Mouse (Mus musculus) midbrain, postnatal 0 days (tissue): ENCODE measurements around the gene Arrb2. TPM values are rescaled to one million over a fixed set of nuclear protein-coding genes. Genes with fewer than 3 reads are reported as not detected.

Experiments
- ATAC-seq: fragments of 200-750 bp; cut with Nextera tagmentation; 2 replicates; pipeline ENCODE4 v1.8.0; 2017; ENCODE audit warnings: moderate number of reproducible peaks, mild to moderate bottlenecking, moderate TSS enrichment, moderate library complexity; ENCODE audit not compliant: low FRiP score
- DNase-seq: peaks from one replicate; pipeline ENCODE4 v3.0.0-alpha.2; 2015; ENCODE audit warnings: low spot score
- H3K27ac ChIP-seq: fragments of 300-500 bp; sonication (generic); 2 replicates; pipeline ENCODE4 v1.5.1; 2014; ENCODE audit warnings: low read depth, mild to moderate bottlenecking, low read length, mixed read lengths
- H3K27me3 ChIP-seq: fragments of 300-500 bp; sonication (generic); 2 replicates; pipeline ENCODE4 v1.6.1; 2014; ENCODE audit warnings: low read length, control low read depth, mixed read lengths; ENCODE audit not compliant: insufficient read depth
- H3K36me3 ChIP-seq: fragments of 300-500 bp; sonication (generic); 2 replicates; pipeline ENCODE4 v1.6.1; 2014; ENCODE audit warnings: low read length, control low read depth, mixed read lengths; ENCODE audit not compliant: insufficient read depth
- H3K4me1 ChIP-seq: fragments of 300-500 bp; sonication (generic); 2 replicates; pipeline ENCODE4 v1.6.1; 2014; ENCODE audit warnings: mild to moderate bottlenecking, control low read depth, antibody characterized with exemption, low read length, mixed read lengths; ENCODE audit not compliant: insufficient read depth
- H3K4me2 ChIP-seq: fragments of 300-500 bp; sonication (generic); 2 replicates; pipeline ENCODE4 v1.6.1; 2014; ENCODE audit warnings: low read depth, mild to moderate bottlenecking, low read length, mixed read lengths; ENCODE audit not compliant: poor library complexity, severe bottlenecking
- H3K4me3 ChIP-seq: fragments of 300-500 bp; sonication (generic); 2 replicates; pipeline ENCODE4 v1.5.1; 2014; ENCODE audit warnings: low read depth, mild to moderate bottlenecking, low read length, moderate library complexity
- H3K9ac ChIP-seq: fragments of 300-500 bp; sonication (generic); replicated peaks from 2 replicates; pipeline ENCODE4 v1.6.1; 2014; ENCODE audit warnings: mild to moderate bottlenecking, low read length, moderate library complexity, mixed read lengths; ENCODE audit not compliant: poor library complexity, severe bottlenecking
- H3K9me3 ChIP-seq: fragments of 300-500 bp; sonication (generic); 2 replicates; pipeline ENCODE4 v1.6.1; 2016; ENCODE audit warnings: low read length, control low read depth
- CTCF ChIP-seq: IDR thresholded peaks from 2 replicates; pipeline ENCODE4 v1.5.1; 2016; ENCODE audit warnings: antibody characterized with exemption, mild to moderate bottlenecking
- WGBS: fragments of 180-500 bp; shearing (Covaris S2); extraction: QIAGEN DNeasy Blood & Tissue Kit; methylation state at CpG from one replicate; pipeline ENCODE4 v1.1.7; 2014; 5-methylcytosine and 5-hydroxymethylcytosine counted together
- microRNA-seq: library from miRNA; unstranded; fragments of <30 nt; microRNA quantifications from one replicate; pipeline ENCODE4, GENCODE M21; 2016; ENCODE audit warnings: borderline number of aligned reads
- polyA plus RNA-seq: library from polyadenylated mRNA; unstranded; fragments of >200 nt; fragmentation: Nextera tagmentation; extraction: Ambion mirVana; gene quantifications from 2 replicates; pipeline ENCODE4 v1.2.1, GENCODE M21; 2015
- total RNA-seq: library from RNA; depleted of rRNA; stranded (reverse); fragments of >200 nt; gene quantifications from 2 replicates; pipeline ENCODE4 v1.2.3, GENCODE M21; 2014; rRNA removed

Gene Arrb2
- total and polyA plus RNA-seq, 2 experiments from 2014 or later, result 55.0 to 119 TPM

GRCm38 (mm10) chr11:70489684-70490083 lies 57.2 kb downstream of the Arrb2 start:
- no peaks in the 10 kb centered on the region for H3K36me3 ChIP-seq
- DNase-seq, result no peak
- WGBS, result 90% methylated on average over 6 of the region's 6 CpGs

More at GRCm38 (mm10) chr11:70489684-70490083, 57.2 kb downstream of the Arrb2 start:
- ATAC-seq, result no peak
- no peak overlapping the region for H3K4me2 ChIP-seq
- no peak overlapping the region for H3K4me3 ChIP-seq
- no peaks in the 10 kb centered on the region for H3K27me3 ChIP-seq
- H3K9ac ChIP-seq, result no peak overlapping the region
- no peaks in the 10 kb centered on the region for H3K4me1 ChIP-seq
- H3K9me3 ChIP-seq, result no peaks in the 10 kb centered on the region
- H3K27ac ChIP-seq, result no peak overlapping the region
- TF ChIP-seq CTCF, result no peak

Small RNAs within 50 kb of the gene (microRNA-seq; reads per million reads assigned to microRNA genes)
- not detected for gene Mir7115

Other genes with a start within 250 kb of the Arrb2 start
- gene Slc16a11, start 219.9 kb upstream of the Arrb2 start, total RNA-seq, result 22.2 and 28.2 TPM in 2 replicates
- gene Slc16a11, start 219.9 kb upstream of the Arrb2 start, polyA plus RNA-seq, result 15.2 and 18.0 TPM in 2 replicates
- 9.9 and 26.1 TPM in 2 replicates for gene Slc16a13, start 211.6 kb upstream of the Arrb2 start, total RNA-seq
- gene Slc16a13, start 211.6 kb upstream of the Arrb2 start, polyA plus RNA-seq, result 9.9 and 10.1 TPM in 2 replicates
- 3.8 and 6.8 TPM in 2 replicates for gene Bcl6b, start 202.8 kb upstream of the Arrb2 start, total RNA-seq
- 2.4 and 2.7 TPM in 2 replicates for gene Bcl6b, start 202.8 kb upstream of the Arrb2 start, polyA plus RNA-seq
- gene 0610010K14Rik, start 194.7 kb upstream of the Arrb2 start, total RNA-seq, result 43.0 and 76.9 TPM in 2 replicates
- 138 and 154 TPM in 2 replicates for gene 0610010K14Rik, start 194.7 kb upstream of the Arrb2 start, polyA plus RNA-seq
- 3.4 and 5.5 TPM in 2 replicates for gene Gm21988, start 192.8 kb upstream of the Arrb2 start, total RNA-seq
- 18.6 and 20.1 TPM in 2 replicates for gene Gm21988, start 192.8 kb upstream of the Arrb2 start, polyA plus RNA-seq
- gene Rnasek, start 192.8 kb upstream of the Arrb2 start, total RNA-seq, result 66.1 and 81.2 TPM in 2 replicates
- gene Rnasek, start 192.8 kb upstream of the Arrb2 start, polyA plus RNA-seq, result 588 and 612 TPM in 2 replicates
- gene Alox12, start 177.3 kb upstream of the Arrb2 start, total RNA-seq, result 0.16 and 0.57 TPM in 2 replicates
- 0.29 and 0.35 TPM in 2 replicates for gene Alox12, start 177.3 kb upstream of the Arrb2 start, polyA plus RNA-seq
- 0.05 TPM in 1 of 2 replicates, not detected in the other for gene Alox12e, start 110.0 kb upstream of the Arrb2 start, total RNA-seq
- gene Alox12e, start 110.0 kb upstream of the Arrb2 start, polyA plus RNA-seq, result 0.16 and 0.31 TPM in 2 replicates
- not detected in 2 replicates for gene Alox15, start 80.6 kb upstream of the Arrb2 start, total RNA-seq
- 0.16 and 0.28 TPM in 2 replicates for gene Alox15, start 80.6 kb upstream of the Arrb2 start, polyA plus RNA-seq
- gene Pelp1, start 22.6 kb upstream of the Arrb2 start, total RNA-seq, result 35.6 and 55.1 TPM in 2 replicates
- 28.0 and 28.3 TPM in 2 replicates for gene Pelp1, start 22.6 kb upstream of the Arrb2 start, polyA plus RNA-seq
- 23.7 and 30.1 TPM in 2 replicates for gene Med11, start 19.3 kb downstream of the Arrb2 start, total RNA-seq
- gene Med11, start 19.3 kb downstream of the Arrb2 start, polyA plus RNA-seq, result 28.2 and 36.8 TPM in 2 replicates
- 0.44 and 0.71 TPM in 2 replicates for gene Zmynd15, start 26.8 kb downstream of the Arrb2 start, total RNA-seq
- gene Zmynd15, start 26.8 kb downstream of the Arrb2 start, polyA plus RNA-seq, result 0.47 and 0.70 TPM in 2 replicates
- 1.2 and 1.9 TPM in 2 replicates for gene Cxcl16, start 27.3 kb downstream of the Arrb2 start, total RNA-seq
- gene Cxcl16, start 27.3 kb downstream of the Arrb2 start, polyA plus RNA-seq, result 3.1 and 3.2 TPM in 2 replicates
- gene Tm4sf5, start 72.6 kb downstream of the Arrb2 start, total RNA-seq, result 7.4 and 12.1 TPM in 2 replicates
- 18.8 and 19.8 TPM in 2 replicates for gene Tm4sf5, start 72.6 kb downstream of the Arrb2 start, polyA plus RNA-seq
- gene Vmo1, start 82.0 kb downstream of the Arrb2 start, total RNA-seq, result not detected in 2 replicates
- 0.53 and 0.65 TPM in 2 replicates for gene Vmo1, start 82.0 kb downstream of the Arrb2 start, polyA plus RNA-seq
- gene Gltpd2, start 86.6 kb downstream of the Arrb2 start, total RNA-seq, result not detected in 2 replicates
- 0.21 and 0.25 TPM in 2 replicates for gene Gltpd2, start 86.6 kb downstream of the Arrb2 start, polyA plus RNA-seq
- gene Psmb6, start 92.7 kb downstream of the Arrb2 start, total RNA-seq, result 455 and 493 TPM in 2 replicates
- 818 and 874 TPM in 2 replicates for gene Psmb6, start 92.7 kb downstream of the Arrb2 start, polyA plus RNA-seq
- not detected in 2 replicates for gene Gm40193, start 100.3 kb downstream of the Arrb2 start, total RNA-seq
- gene Gm40193, start 100.3 kb downstream of the Arrb2 start, polyA plus RNA-seq, result not detected in 2 replicates
- gene Pld2, start 107.4 kb downstream of the Arrb2 start, total RNA-seq, result 46.8 and 71.5 TPM in 2 replicates
- gene Pld2, start 107.4 kb downstream of the Arrb2 start, polyA plus RNA-seq, result 18.0 and 19.4 TPM in 2 replicates
- 80.9 and 82.1 TPM in 2 replicates for gene Mink1, start 130.2 kb downstream of the Arrb2 start, total RNA-seq
- gene Mink1, start 130.2 kb downstream of the Arrb2 start, polyA plus RNA-seq, result 15.6 and 17.1 TPM in 2 replicates
- gene 4930544D05Rik, start 183.2 kb downstream of the Arrb2 start, total RNA-seq, result not detected in 2 replicates
- not detected in 2 replicates for gene 4930544D05Rik, start 183.2 kb downstream of the Arrb2 start, polyA plus RNA-seq
- gene Chrne, start 186.6 kb downstream of the Arrb2 start, total RNA-seq, result not detected in 2 replicates
- 0.78 and 1.1 TPM in 2 replicates for gene Chrne, start 186.6 kb downstream of the Arrb2 start, polyA plus RNA-seq
- not detected in 2 replicates for gene Gp1ba, start 206.5 kb downstream of the Arrb2 start, total RNA-seq
- 0.16 and 0.29 TPM in 2 replicates for gene Gp1ba, start 206.5 kb downstream of the Arrb2 start, polyA plus RNA-seq
- 69.1 and 74.4 TPM in 2 replicates for gene Rnf167, start 214.6 kb downstream of the Arrb2 start, total RNA-seq
- gene Rnf167, start 214.6 kb downstream of the Arrb2 start, polyA plus RNA-seq, result 95.8 and 97.2 TPM in 2 replicates
- 140 and 159 TPM in 2 replicates for gene Slc25a11, start 214.8 kb downstream of the Arrb2 start, total RNA-seq
- 160 and 176 TPM in 2 replicates for gene Slc25a11, start 214.8 kb downstream of the Arrb2 start, polyA plus RNA-seq
- gene Pfn1, start 222.0 kb downstream of the Arrb2 start, total RNA-seq, result 438 and 486 TPM in 2 replicates
- gene Pfn1, start 222.0 kb downstream of the Arrb2 start, polyA plus RNA-seq, result 600 and 608 TPM in 2 replicates
- gene Eno3, start 224.6 kb downstream of the Arrb2 start, total RNA-seq, result 7.2 and 9.9 TPM in 2 replicates
- gene Eno3, start 224.6 kb downstream of the Arrb2 start, polyA plus RNA-seq, result 5.8 and 7.6 TPM in 2 replicates
- gene Spag7, start 236.8 kb downstream of the Arrb2 start, total RNA-seq, result 41.9 and 45.3 TPM in 2 replicates
- gene Spag7, start 236.8 kb downstream of the Arrb2 start, polyA plus RNA-seq, result 125 and 131 TPM in 2 replicates